Mouse (Mus musculus) urinary bladder, postnatal 10 days (tissue): Measurements from ENCODE around the gene Ttll1.

ENCODE experiments used
- DNase-seq: peaks from one replicate; pipeline ENCODE4 v3.0.0; 2022; ENCODE audit warnings: low spot score

The Ttll1 gene

DNA sequence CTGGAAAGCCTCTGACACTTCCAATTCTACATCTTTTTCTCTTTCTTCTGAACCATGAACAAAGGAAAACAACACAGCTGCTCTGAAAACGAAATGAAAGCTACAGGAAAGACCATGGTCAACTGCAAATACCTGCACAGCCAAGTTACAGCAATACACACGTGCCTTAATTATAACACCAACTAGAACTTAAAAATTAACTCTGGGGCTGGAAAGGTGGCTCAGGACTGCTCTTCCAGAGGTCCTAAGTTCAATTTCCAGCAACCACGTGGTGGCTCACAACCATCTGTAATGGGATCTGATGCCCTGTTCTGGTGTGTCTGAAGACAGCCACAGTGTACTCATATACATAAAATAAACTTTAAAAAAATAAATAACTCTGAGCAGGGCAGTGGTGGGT, 55.7 kb downstream of the Ttll1 start:
- no peak for DNase-seq

GRCm38 (mm10) chr15:83454419-83454818, 56.3 kb downstream of the Ttll1 start:
- DNase-seq = no peak

DNA sequence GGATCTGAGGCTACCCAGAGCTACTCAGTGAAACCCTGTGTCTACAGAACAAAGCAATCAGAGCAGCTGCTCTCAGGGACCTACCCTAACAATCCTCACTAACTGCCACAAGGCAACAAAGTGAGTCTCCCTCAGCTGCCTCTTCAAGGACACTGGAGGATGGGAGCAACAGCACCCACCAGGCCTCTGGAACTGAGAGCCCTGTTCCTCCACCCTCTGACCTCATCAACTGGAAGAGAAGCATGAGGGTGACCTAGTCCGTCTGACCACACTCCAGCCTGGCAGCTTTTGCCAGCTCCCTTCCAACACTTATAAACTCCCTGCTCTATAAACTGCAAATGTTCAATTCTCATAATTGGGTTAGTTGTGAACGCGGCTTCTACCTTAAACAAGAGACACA, 56.8 kb downstream of the Ttll1 start:
- no peak for DNase-seq

GRCm38 (mm10) chr15:83452219-83452760, 58.4 kb downstream of the Ttll1 start:
- DNase-seq = no peak

DNA sequence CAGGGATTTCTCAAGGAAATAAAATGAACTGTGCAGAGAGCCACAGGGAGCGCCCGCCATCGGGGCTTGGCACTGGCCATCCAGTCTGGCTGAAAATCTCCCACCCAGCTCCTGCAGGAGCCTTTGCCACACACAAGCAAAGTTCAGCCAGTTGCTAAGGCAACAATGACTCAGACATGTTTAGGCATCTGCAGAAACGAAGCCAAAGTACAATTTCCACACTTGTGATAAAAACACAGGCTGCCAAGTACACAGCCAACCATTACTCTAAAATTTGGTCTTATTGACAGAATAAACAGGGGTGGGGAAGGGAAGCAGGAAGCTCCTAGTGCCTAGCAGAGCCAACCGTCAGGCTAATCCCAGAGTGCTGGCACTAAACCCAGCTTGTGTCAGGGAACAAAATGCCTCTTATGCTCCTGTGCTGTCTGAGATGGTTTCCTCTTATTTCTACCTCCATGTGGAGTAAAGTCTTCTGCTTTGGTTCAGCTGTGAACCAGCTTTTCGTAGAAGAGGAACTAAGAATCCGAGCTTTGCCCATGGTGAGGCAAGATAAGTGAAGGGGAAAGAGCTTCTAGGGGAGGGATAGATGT, 59.0 kb downstream of the Ttll1 start:
- no peak for DNase-seq

DNA sequence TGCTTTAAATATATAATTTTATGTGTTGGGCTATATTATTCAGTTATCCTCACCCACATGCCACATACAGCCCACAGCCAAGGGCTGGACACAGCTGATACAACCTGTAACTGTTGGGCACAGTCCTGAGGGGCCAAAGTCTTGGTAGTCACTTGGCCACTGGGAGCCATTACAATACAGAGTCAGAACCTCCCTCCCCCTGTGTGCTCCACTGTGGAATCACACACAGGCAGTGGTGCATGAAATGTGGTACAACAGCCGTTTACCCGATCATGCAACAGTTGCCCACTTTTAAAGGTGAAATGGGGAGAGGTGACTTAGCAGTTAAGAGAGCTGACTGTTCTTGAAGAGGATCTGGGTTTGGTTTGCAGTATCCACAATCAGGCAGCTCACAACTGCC, 60.7 kb downstream of the Ttll1 start:
- DNase-seq = no peak

DNA sequence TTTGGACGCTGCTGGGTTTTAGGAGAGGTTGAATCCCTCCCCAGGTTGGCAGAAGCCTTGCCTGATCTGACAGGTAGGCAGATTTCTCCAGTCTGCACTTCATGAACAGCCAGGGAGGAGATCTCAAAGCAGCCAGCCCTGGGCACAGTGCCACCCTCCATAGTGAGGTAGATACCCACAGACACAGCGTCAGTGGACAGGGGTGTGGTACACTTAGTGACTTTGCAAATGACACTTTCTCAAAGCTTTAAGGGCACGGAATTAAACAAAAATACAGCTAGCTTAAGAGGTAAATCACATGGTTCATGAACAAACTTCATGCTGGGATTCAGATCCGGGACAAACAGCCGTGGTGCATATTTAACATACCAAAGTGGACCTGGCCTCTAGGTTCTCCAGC, 62.0 kb downstream of the Ttll1 start:
- DNase-seq = no peak

GRCm38 (mm10) chr15:83447791-83448544, 62.7 kb downstream of the Ttll1 start:
- no peak for DNase-seq

DNA sequence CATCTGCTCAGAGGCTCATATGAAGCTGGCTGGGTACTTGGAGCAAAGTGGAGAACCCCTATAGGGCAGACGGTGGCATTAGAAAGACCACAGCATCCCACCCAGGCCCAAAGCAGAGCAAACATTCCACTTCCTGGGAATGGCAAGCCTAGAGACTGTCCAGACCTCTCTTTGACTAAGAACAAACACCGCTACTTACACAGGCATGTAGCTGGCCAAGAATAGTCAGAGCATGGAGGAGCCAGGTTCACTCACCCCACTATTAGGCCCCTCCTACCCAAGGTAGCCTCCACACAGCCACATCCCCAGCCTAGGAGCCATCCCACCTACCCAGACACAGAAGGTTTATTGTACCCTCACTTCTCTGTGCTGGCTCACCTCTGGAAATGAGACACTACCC, 64.8 kb downstream of the Ttll1 start:
- no peak for DNase-seq

- no peak for DNase-seq
Observed at GRCm38 (mm10) chr15:83445383-83445782, 65.3 kb downstream of the Ttll1 start.

GRCm38 (mm10) chr15:83444425-83444824, 66.3 kb downstream of the Ttll1 start:
- DNase-seq = no peak

DNA sequence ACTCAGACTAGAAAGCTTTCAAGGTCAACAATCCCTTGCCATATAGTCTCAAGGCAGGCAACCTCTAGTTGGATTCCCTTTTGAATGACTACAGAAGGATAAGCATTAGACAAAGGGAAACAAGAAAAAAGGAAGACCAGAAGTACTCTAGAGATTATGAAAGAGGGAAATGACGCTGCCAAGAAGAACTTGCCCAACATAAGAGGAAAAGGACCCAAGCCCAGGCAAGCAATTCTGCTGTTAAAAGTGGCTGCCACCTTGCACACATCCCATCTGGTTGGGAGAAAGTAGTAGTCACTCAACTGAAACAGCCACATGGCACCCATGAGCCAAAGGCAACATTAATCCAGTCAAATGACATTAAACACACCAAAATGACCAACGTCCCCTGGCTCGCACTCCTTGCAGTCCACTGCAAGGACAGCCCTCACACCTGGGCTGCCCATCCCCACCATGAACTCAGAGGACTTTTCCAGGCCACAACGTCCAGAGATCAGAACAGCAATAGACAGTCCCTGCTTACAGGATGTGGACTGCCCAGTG, 68.1 kb downstream of the Ttll1 start:
- no peak for DNase-seq

DNA sequence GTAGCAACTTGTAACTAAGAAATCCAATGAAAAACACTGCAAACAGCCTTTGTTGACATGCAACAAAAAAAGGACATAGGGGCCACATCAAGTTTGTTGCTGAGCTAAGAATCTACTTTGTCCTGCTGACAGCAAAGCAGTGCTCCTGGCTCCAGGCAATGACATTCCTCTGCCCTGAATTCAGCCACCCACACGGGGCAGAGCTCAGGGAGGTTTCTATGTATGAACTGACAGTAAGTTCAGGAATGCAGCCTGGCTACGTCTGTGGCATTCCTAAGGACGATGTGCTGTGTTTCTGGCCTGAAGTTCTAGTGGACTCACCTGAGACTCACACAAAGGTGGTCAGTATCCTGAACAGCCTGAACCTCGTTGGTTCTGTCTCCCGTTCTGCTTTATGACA, 70.0 kb downstream of the Ttll1 start:
- DNase-seq = no peak

GRCm38 (mm10) chr15:83436541-83436940, 74.2 kb downstream of the Ttll1 start:
- DNase-seq = no peak

DNA sequence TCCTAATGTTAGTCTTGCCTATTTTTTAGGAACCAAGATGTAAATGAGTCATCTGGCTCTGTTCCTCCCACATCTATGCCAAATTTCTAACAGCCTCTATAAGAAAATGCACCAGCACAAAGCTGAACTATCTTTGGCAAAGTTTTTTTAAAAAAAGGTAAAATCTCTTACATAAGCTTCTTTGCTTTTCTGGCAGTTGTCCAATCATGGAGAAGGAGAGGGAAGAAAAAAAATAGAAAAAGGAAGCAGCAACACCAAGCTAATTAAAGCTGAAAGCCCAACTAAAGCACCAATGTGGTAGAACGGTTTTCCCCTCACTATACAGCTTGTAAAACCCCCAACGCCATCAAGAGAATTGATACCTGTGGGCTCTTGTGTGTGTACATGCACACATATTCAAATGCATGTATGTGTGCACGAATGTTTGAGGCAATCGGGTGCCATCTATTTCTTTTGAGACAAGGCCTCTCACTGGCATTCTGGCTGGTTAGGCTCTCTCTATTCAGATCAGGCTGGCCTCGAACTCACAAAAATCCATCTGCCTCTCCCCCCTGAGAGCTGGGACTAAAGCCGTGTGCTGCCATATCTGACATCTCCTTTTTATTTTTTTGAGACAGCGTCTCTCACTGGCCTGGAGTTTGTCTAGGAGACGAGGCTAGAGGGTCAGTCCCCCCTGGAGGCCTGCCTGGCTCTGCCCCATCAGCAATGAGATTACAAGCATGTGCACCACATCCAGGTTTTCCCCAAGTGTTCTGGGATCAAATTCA, 75.2 kb downstream of the Ttll1 start:
- DNase-seq = no peak

GRCm38 (mm10) chr15:83434692-83435091, 76.0 kb downstream of the Ttll1 start:
- no peak for DNase-seq
